Mouse (Mus musculus): Measurements from ENCODE around the gene Itgb2. TPM values are rescaled to one million over a fixed set of nuclear protein-coding genes. Genes with fewer than 3 reads are reported as not detected.
A peak's percentile ranks its signal among the peaks of the same experiment; 100 is the strongest.

The Itgb2 gene
- polyA plus RNA-seq, 1 experiment from 2014 or later, result 17.1 TPM

DNA sequence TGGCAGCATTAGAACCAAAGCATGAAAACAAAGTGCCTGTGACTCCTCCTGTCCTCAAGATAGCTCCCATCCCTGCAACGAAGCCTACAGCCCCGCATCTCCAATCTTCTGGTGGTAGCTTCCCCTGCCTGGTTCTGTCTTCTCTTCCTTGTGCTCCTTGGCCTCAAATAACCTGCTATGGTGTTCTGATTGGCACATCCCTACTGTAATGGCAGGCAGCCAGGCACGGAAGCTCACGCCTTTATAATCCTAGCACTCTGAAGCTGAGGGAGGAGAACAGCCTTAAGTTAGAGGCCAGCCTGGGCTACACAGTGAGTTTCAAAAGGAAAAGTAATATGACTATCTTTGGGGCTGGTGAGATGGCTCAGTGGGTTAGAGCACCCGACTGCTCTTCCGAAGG is 25.9 kb upstream of the Itgb2 start:
- 86% methylated on average over 6 of the region's 6 CpGs for WGBS (ENCODE audit: insufficient replicate concordance)
- Histone ChIP-seq H3K9ac (no peak overlapping the region), H3K4me2 (no peak overlapping the region), H3K9me3 (replicated peaks) (no peaks in the 10 kb centered on the region), H3K4me1 (replicated peaks) (peaks cover 3% of the 10 kb centered on the region; the same call in 1 of the 2 replicates), H3K27ac (replicated peaks) (no peak overlapping the region), H3K4me3 (replicated peaks) (no peak overlapping the region), H3K27me3 (no peaks in the 10 kb centered on the region), H3K36me3 (replicated peaks) (peaks cover 74% of the 10 kb centered on the region)
- no peak for ATAC-seq (ENCODE audit: insufficient read depth)

DNA sequence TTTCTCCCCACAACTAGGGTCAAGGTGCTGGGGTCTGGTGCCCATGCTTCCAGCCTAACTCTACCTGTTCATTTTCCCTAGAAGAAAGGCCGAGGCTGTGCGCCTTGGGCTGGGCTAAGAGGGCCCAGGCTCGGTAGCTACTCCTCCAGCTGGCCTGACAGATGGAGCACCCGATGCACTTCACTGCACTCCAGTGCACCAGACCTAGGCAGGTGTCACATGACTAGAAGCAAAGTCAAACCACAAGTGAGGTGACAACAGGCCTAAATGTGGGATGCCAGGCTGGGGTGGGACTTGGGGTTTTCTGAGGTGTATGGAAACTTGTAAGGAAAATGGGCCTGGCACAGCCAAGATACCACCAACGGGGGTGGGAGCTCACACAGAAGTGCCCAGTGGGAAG is 23.5 kb upstream of the Itgb2 start:
- Histone ChIP-seq H3K4me3 (replicated peaks) (no peak overlapping the region), H3K4me2 (no peak overlapping the region), H3K9ac (no peak overlapping the region), H3K9me3 (replicated peaks) (no peaks in the 10 kb centered on the region), H3K36me3 (replicated peaks) (peaks cover 68% of the 10 kb centered on the region), H3K27ac (replicated peaks) (no peak overlapping the region), H3K27me3 (no peaks in the 10 kb centered on the region), H3K4me1 (replicated peaks) (peaks cover 21% of the 10 kb centered on the region)
- 74% methylated on average over 5 of the region's 5 CpGs for WGBS (ENCODE audit: insufficient replicate concordance)
- no peak for ATAC-seq (ENCODE audit: insufficient read depth)

DNA sequence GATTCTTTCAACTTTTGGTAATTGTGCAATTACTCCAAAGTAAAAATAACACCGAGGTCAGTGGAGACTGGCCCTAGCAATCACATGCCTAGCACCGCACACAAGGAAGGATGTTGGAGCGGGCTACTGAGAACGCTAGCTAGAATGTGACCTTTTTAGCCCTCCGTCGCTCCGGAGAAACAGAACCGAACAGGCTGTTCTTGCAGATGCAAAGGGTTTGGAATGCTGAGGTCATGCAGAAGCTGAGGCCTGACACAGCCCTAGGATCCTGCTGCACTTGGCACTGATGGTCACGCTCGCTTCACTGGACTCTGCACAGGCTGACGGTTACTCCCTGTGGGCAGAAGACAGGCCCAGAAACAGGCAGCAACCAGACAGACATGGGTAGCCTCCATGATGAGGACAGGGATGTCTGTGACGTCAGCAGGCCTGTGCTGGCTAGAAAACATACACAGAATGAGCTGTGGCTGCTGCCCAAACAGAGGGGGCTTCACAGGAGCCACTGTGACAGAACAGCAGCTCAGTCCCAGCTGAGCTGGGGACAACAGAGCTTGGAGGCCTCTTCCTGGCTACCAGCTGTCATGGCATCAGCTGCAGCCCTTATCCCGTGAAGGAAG is 23.0 kb upstream of the Itgb2 start:
- no peak overlapping the region for H3K4me3 ChIP-seq (replicated peaks)
- H3K9ac ChIP-seq, result no peak overlapping the region
- H3K4me1 ChIP-seq (replicated peaks), result peaks cover 22% of the 10 kb centered on the region
- no peaks in the 10 kb centered on the region for H3K9me3 ChIP-seq (replicated peaks)
- peaks cover 68% of the 10 kb centered on the region for H3K36me3 ChIP-seq (replicated peaks)
- no peak for ATAC-seq (ENCODE audit: insufficient read depth)
- no peak overlapping the region for H3K4me2 ChIP-seq
- WGBS (ENCODE audit: insufficient replicate concordance), result 80% methylated on average over 13 of the region's 13 CpGs
- no peak overlapping the region for H3K27ac ChIP-seq (replicated peaks)
- H3K27me3 ChIP-seq, result no peaks in the 10 kb centered on the region

DNA sequence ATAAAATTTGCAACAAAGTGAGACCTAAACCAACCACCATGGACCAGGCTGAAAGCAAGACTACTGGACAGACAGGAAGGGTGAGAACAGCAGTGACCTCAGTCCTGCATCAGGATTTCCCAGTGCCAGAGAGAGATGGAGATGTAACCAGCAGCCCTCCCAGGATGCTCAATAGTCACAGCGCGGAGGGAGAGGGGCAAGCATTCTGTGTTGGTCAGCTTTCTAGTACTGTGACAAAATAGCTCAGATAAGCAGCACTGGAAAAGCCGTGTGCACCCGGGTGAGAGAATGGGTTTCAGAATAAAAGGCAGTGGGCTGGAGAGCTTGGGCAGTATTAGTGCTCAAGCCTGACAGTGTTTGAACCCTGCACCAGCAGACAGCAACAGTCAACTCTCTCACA is 22.3 kb upstream of the Itgb2 start:
- H3K4me2 ChIP-seq, result no peak overlapping the region
- no peak overlapping the region for H3K27ac ChIP-seq (replicated peaks)
- no peak overlapping the region for H3K4me3 ChIP-seq (replicated peaks)
- peaks cover 72% of the 10 kb centered on the region for H3K36me3 ChIP-seq (replicated peaks)
- ATAC-seq (ENCODE audit: insufficient read depth), result no peak
- H3K4me1 ChIP-seq (replicated peaks), result peaks cover 22% of the 10 kb centered on the region
- no peaks in the 10 kb centered on the region for H3K9me3 ChIP-seq (replicated peaks)
- no peak overlapping the region for H3K9ac ChIP-seq
- 84% methylated on average over 4 of the region's 4 CpGs for WGBS (ENCODE audit: insufficient replicate concordance)
- H3K27me3 ChIP-seq, result no peaks in the 10 kb centered on the region

DNA sequence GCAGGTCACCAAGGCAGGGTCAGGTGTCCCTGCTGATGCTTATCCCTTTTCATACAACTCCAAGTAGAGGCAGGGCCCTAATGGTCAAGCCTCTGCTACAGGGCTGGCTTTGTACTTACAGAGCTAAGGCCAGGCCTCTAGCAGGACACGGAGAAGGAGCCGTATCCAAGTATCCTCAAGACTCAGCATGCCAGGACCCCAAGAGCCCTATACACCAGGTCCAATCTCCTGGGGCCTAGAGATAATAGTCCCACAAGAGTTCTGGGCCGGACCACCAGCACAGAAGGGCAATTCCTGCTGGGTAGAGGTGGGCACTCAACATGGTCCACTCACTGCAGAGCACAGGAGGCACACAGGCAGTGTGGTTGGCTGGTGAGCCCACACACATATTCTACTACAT is 21.3 kb upstream of the Itgb2 start:
- ATAC-seq (ENCODE audit: insufficient read depth), result no peak
- Histone ChIP-seq H3K4me1 (replicated peaks) (peaks cover 23% of the 10 kb centered on the region), H3K4me2 (no peak overlapping the region), H3K9me3 (replicated peaks) (no peaks in the 10 kb centered on the region), H3K27me3 (no peaks in the 10 kb centered on the region), H3K4me3 (replicated peaks) (no peak overlapping the region), H3K9ac (no peak overlapping the region), H3K27ac (replicated peaks) (no peak overlapping the region), H3K36me3 (replicated peaks) (peaks cover 72% of the 10 kb centered on the region)
- WGBS (ENCODE audit: insufficient replicate concordance), result 85% methylated on average over 3 of the region's 3 CpGs

DNA sequence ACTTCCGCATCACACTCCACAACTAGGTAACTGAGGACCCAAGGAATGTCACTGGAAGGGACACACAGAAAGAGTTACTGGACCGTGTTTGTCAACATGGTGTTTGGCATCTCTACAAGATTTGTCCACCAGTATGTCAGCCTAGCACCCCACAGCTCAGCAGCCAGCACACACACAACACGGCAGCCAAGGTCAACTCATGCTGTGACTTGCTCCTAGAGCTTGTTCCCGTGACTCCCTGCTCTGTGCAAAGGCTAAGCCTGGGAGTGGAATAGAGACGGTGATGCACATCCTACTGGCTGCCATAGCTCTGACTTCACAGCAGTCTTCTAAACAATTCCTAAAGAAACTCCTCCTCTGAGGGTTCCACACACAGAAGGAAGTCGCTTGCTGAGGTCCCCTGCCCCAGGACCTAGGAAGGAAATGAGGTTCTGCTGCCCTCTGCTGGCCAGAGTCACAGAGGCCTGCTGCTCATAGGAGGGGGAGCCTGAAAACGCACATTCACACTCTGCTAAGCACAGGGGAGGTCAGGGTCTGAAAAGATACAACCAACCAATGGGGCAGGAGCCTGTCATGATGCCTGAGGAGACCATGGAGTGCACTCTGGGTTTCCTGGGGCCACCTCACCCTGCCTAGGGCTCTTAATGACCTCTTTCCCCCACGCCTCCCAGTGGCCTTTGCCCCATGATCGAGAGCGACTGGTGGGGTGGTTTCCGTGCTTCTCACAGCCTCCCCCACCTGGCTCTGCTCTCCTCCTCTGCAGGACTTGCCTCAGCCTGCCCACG is 20.5 kb upstream of the Itgb2 start:
- no peak overlapping the region for H3K27ac ChIP-seq (replicated peaks)
- no peak overlapping the region for H3K4me2 ChIP-seq
- peaks cover 32% of the 10 kb centered on the region for H3K4me1 ChIP-seq (replicated peaks)
- no peaks in the 10 kb centered on the region for H3K9me3 ChIP-seq (replicated peaks)
- ATAC-seq (ENCODE audit: insufficient read depth), result peak; percentile 68
- WGBS (ENCODE audit: insufficient replicate concordance), result 59% methylated on average over 12 of the region's 12 CpGs
- no peak overlapping the region for H3K9ac ChIP-seq
- no peaks in the 10 kb centered on the region for H3K27me3 ChIP-seq
- peaks cover 72% of the 10 kb centered on the region for H3K36me3 ChIP-seq (replicated peaks)
- no peak overlapping the region for H3K4me3 ChIP-seq (replicated peaks)

DNA sequence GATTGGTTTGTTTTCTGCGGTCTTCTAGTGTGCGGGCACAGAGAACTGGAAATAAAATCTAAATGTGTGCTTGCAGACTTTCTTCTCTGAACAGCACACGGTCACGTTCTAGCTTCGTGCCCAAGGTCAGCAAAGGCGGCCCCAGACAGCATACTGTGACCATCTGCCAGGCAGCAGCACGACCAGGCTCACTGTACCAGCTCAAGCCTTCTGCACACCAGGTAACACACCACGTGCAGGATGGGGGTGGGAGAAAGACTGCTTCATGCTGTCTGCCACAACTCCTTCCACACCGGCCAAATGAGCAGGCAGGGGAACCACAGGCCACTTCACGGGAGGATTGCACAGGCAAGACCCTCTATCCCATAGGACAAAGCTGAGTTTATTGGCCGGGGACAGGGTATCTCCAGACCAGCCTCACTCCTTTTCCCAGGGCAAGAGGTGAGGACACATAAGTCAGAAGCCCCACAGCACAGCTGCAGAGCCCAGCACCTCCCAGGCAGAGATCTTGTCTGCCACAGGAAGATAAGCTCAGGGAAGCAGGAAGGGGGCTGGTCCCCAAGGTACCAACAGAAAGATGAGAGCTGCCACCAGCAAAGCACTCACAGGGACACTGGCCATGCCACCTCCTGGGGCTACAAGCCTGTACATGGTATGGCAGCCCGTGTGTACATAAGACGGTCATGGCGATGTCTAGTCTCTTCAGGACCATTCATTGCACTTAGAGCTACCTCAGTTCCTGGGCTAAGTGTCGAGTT is 19.6 kb upstream of the Itgb2 start:
- Histone ChIP-seq H3K4me3 (replicated peaks) (no peak overlapping the region), H3K36me3 (replicated peaks) (peaks cover 70% of the 10 kb centered on the region)
- WGBS (ENCODE audit: insufficient replicate concordance), result 65% methylated on average over 15 of the region's 15 CpGs

DNA sequence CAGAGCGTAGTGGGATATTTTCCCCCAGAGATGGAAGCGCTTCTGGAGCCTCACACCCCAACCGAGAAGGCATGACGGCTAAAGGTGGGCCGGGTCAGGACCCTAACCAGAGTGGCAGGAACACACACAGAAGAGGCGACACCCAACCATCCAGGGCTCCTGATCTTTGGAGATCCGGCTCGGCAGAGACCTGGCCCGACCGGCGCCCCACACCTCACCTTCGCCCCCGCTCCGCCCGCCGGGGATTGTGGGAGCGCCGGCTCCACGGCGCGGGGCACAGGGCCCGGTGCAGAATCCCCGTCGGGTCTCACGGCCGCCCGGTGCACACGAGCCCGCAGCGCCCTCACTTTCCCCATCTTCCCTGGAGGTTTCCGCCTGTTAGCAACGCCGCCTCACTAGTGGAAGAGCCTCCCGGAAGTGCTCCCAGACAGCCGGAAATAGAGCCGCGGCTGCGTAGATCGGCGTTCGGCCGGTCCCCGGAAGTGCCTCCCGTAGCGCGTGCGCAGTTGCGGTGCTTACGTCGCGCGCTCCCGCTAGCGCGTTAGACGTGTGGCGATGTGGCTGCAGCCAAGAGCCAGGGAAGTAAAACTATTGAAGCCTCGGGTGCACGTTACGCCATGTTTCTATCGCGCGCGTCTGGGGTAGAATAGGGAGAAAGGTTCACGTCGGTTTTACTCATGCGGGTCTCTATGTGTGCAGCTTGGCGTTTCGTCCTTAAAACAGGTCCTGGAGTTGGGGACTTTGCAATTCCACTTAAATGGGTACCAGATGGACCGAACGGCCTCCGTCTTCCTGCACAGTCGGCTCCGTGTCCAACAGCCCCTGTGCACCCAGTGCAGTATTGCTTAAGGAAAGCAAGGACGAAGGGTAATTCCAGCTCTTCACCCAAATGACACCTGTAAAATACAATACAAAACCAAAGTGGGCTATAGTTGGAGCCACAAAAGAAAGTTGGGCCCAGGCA is 14.4 kb upstream of the Itgb2 start, which contains the start of gene Fam207a:
TSS of gene Fam207a (minus strand) at position 401 of the 964 bp plus-strand sequence.
- Histone ChIP-seq H3K9me3 (replicated peaks) (no peaks in the 10 kb centered on the region), H3K4me2 (peak within 1 kb of the TSS; percentile 92), H3K4me3 (replicated peaks) (peak within 1 kb of the TSS; percentile 93), H3K4me1 (replicated peaks) (peaks cover 47% of the 10 kb centered on the region), H3K27ac (replicated peaks) (peak within 1 kb of the TSS; percentile 81), H3K27me3 (no peaks in the 10 kb centered on the region), H3K9ac (peak within 1 kb of the TSS; percentile 94), H3K36me3 (replicated peaks) (peaks cover 35% of the 10 kb centered on the region)
- under 1% methylated on average over 75 of the region's 75 CpGs for WGBS (ENCODE audit: insufficient replicate concordance)
- ATAC-seq (ENCODE audit: insufficient read depth), result peak; percentile 92

More for the DNA sequence above, 19.6 kb upstream of the Itgb2 start:
- H3K9ac ChIP-seq, result no peak overlapping the region
- 0 out of 2 replicates have a peak overlapping the region, but pooled peaks have one; percentile 6 for H3K27ac ChIP-seq (replicated peaks)
- no peaks in the 10 kb centered on the region for H3K27me3 ChIP-seq
- H3K4me1 ChIP-seq (replicated peaks), result peaks cover 38% of the 10 kb centered on the region
- H3K9me3 ChIP-seq (replicated peaks), result no peaks in the 10 kb centered on the region
- H3K4me2 ChIP-seq, result no peak overlapping the region
- ATAC-seq (ENCODE audit: insufficient read depth), result peak; percentile 28; the same call in 1 of the 2 replicates

DNA sequence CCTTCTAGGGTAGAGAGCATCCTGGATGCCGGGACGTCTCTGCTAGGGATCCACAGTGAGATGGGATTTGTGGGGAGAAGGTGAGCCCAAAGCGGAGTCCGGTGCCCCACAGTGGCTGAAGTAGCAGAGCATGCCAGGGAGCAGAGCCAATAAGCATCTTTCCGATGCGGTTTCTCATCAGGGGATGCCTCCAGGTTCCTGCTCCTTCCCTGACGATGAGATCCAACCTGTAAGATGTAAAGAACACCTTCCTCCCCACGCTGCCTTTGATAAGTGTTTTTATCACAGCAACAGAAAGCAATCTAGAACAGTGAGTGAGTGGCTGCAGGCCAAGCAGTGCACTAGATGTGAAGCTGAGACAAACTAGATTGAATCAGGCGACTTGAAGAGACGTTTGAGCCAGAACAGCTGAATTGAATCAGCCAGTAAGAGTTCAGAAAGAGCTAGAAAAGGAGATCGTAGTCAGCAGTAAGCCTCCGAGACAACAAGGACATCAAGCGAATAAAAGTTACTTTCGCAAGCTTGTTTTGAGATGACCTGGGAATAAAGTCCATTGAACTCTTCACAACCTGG is 13.6 kb upstream of the Itgb2 start:
- H3K4me2 ChIP-seq, result peak overlapping the region; percentile 92
- peaks cover 27% of the 10 kb centered on the region for H3K36me3 ChIP-seq (replicated peaks)
- H3K27ac ChIP-seq (replicated peaks), result peak overlapping the region; percentile 81
- no peak for ATAC-seq (ENCODE audit: insufficient read depth)
- H3K4me1 ChIP-seq (replicated peaks), result peaks cover 39% of the 10 kb centered on the region
- peak overlapping the region; percentile 94 for H3K9ac ChIP-seq
- peaks cover 1% of the 10 kb centered on the region for H3K27me3 ChIP-seq
- no peaks in the 10 kb centered on the region for H3K9me3 ChIP-seq (replicated peaks)
- 50% methylated on average over 14 of the region's 14 CpGs for WGBS (ENCODE audit: insufficient replicate concordance)
- H3K4me3 ChIP-seq (replicated peaks), result peak overlapping the region; percentile 93

DNA sequence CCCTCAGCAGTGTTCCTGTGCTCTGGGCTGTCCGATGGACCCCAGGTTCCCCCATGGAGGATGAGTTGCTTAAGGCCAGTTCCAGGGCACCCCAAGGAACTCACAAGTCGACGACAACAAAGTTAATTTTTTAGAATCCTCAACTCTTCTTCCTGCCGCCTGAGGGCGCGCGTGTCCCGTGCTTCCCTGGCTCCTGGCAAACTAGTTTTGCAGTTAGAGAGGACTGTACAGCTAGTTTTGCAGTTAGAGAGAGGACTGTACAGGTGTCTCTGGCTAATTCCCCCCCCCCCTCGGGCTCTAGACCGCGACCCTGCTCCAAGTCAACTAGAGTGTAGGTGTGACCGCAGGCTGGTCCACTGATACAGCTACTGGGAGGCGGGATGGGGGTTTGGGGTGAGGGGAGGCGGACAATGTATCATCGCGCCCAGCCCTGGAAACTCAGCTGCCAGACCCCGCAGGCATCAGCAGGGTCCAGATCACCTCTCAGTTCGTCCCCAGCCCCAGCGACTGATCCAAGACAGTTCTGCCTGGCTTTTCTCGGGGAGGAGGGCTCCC is 12.9 kb upstream of the Itgb2 start:
- Histone ChIP-seq H3K4me1 (replicated peaks) (peaks cover 38% of the 10 kb centered on the region), H3K27ac (replicated peaks) (0 out of 2 replicates have a peak overlapping the region, but pooled peaks have one; percentile 81), H3K9me3 (replicated peaks) (no peaks in the 10 kb centered on the region), H3K4me2 (peak overlapping the region; percentile 92), H3K27me3 (peaks cover 8% of the 10 kb centered on the region), H3K36me3 (replicated peaks) (peaks cover 20% of the 10 kb centered on the region), H3K9ac (peak overlapping the region; percentile 94; the same call in 1 of the 2 replicates), H3K4me3 (replicated peaks) (no peak overlapping the region; the same call in 1 of the 2 replicates)
- no peak for ATAC-seq (ENCODE audit: insufficient read depth)
- 23% methylated on average over 20 of the region's 20 CpGs for WGBS (ENCODE audit: insufficient replicate concordance)

All from liver, embryonic 15.5 days (tissue).